Mouse (Mus musculus): ENCODE measurements around the gene Atxn7l1.
A peak's percentile ranks its signal among the peaks of the same experiment; 100 is the strongest.

Gene Atxn7l1

GRCm38 (mm10) chr12:33235771-33236323 is 88.4 kb downstream of the Atxn7l1 start:
- peak; percentile 43 for DNase-seq

DNA sequence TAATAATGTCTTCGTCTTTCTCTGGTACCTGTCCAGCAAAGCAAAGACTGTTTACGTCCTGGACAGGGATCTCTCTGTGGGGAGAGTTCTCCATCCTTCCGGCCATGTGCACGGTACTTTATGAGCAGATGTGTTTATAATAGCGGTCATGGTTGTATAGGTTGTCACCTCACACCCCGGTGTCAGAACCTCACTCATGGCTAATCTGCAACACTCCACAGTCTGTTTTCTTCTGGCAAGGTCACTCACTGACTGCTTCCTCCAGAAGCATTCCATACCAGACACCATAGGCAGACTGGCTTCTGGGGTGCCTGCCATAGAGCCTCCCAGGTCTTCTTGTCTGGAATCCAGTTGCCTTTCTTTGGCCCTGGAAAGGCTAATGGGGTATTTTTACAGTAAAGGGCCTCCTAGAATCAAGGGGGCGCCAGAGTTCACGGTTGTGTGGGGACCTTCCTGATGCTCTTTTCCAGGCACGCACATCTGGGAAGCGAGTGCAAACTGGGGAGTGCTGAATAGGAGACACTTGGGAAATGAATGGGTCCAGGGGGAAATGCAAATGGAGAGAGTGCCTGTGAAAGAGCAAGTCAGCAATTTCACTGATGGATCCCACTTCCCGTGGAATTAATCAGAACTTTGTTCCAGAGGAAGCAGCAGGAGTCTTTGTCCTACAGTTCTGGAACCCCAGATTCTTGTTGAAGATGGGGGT is 89.0 kb downstream of the Atxn7l1 start:
- peak; percentile 39 for DNase-seq

DNA sequence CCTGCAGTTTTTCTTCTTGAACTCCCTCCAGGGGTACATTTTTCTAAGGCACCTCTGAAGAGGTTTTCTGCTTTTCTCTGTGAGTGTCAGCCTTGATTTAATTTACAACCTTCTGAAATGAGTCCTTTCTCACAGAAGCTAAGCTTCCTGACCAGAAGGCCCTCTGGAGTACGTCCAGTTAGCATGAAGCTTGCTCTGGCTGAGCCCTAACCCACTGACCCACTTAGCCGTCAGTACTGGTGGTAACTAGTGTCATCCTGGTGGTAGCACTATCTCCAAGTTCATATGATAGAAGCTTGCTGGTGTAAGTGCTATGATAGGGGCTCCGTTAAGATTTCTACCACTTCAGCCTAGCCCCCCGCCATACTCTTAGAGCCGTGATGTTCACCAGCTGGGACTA is 89.6 kb downstream of the Atxn7l1 start:
- no peak for DNase-seq

DNA sequence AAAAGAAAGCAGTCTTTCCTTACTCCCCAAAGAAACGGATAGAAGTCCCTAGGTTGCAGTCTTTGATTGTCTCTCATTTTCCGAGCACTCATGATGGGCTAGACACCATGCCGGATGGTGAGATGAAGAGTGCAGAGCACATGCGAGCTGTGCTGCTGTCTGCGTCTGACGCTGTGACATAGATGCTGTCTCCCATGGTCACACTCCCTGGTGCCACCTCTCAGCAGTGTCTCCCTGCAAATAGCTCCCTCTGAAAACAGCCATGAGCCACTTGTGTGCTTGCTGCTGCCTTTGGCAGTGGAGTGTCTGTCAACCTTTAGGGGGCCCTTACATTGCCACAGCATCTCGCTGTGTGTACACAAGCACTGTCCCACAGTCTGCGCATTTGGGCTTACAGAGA is 95.2 kb downstream of the Atxn7l1 start:
- no peak for DNase-seq

DNA sequence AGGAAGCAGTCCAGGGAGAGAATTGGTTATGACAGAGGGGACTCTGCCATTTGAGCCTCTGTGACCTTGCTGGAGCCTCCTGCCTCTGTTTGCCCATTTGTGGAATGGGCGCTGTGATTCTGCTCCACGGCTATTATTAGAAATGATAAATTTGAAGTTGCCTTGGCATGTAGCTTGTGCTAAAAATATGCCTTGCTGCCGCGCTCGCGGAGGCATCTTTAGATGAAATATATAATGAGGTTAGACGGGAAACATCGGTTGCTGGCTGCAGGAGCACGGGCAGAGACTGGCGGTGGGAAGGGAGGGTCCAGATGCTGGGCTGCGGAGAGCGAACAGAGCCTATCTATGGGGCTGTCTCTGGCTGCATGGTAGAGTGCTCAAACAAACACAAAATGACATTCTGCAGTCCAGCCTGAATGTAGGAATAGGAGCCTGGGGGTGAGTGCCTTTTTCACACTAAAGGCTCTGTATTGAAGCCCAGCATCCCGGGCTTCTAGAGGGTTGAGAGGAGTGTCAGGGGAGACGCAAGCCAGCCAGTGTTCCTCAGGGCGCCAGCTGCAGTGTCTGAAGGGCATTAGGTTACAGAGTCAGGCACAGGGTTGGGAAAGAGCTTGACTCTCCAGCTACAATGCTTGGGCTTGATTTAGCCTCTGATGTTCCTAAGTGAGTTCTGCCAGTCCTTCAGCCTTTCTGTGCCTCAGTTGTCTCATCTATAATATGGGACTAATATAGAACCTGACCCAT is 96.8 kb downstream of the Atxn7l1 start:
- no peak for DNase-seq

DNA sequence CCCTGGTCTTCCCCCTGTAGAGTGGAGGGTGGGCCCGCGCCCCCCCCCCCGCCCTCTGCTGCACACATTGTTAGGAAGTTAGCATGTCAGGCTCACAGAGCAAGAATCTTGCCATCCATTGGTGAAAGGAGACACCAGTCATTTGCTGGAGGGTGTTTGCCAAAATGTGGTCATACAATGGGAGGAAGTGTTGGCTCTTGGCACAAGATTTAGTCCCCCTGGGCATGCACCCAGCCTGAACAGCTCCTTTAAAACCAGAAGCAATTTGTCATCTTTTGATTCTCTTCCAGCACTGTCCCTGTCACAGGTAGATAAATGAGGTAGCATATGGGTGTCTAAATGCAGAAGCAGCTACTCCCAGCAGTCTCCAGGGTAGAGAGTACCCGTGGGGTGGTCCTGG is 98.0 kb downstream of the Atxn7l1 start:
- no peak for DNase-seq

GRCm38 (mm10) chr12:33246878-33247277 is 99.4 kb downstream of the Atxn7l1 start:
- DNase-seq: no peak

DNA sequence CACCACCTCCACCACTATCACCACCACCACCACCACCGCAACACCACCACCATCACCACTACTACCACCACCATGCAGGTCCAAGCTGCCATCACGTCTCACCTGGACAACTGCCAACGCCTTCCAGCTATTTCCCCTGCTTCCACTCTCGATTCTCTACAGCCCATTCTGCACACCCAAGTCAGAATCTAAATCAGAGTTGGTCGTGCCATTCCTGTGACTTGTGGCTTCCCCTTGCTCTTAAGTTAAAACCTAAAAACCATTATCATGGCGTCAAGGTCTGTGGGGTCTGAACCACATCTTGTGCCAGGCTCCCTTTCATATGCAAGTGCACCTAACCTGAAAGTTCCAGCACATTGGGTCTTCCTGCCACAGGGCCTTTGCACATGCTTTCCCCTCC is 102.7 kb downstream of the Atxn7l1 start:
- no peak for DNase-seq

DNA sequence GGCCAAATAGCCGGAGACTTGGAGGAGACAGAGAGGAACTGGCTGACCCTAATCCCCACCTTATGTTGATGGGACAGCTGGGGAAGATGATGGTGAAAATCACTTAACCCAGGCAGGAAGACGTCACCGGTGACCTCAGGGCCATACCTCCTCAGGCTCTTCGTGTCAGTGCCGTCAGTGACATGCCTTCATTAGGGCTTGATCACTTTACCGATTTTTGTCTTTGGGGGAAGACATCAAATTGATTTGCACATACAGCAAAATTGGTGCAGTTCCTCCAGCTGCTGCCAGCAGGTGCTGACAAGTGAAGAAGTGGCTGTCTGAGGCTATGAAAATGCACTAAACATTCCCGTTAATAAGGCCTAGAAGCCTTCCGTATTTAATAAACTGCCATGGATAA is 103.9 kb downstream of the Atxn7l1 start:
- no peak for DNase-seq

DNA sequence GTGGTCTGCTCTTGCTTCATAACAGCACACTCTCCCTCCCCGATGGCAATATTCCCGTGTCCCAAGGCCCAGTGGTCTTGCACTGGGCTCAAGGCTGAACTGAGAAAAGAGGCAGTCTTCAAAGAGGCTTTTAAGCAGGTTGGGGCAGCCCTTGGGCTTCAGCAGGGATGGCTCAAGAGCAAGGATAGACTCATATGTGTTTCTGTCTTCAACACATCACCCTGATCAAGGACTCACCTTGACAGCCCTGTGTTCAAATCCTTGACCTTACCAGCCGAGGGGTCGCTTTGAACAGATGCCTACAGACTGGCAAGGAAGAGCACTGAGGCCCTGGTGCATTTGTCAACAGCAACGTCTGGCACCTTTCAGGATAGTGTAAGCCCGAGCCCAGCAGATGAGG is 105.1 kb downstream of the Atxn7l1 start:
- no peak for DNase-seq

DNA sequence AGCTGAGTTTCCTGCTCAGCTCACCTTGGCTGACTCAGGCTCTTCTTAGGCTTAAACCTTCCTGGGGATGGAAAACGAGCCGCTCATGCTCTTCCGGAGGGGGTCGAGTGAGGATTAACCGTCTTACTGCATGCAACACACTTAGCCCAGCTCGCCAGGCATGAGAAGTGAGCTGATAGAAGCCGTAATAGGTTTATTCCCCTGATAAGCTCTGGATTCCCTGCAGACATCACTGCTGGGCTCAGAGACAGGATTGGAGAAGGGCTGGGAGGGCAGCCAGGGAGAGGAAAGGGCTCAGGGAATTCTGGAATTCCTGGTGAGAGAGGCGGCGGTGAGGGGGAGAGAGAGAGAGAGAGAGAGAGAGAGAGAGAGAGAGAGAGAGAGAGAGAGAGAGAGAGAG is 105.7 kb downstream of the Atxn7l1 start:
- no peak for DNase-seq

- no peak for DNase-seq
Measured at GRCm38 (mm10) chr12:33255256-33255655, 107.8 kb downstream of the Atxn7l1 start.

DNA sequence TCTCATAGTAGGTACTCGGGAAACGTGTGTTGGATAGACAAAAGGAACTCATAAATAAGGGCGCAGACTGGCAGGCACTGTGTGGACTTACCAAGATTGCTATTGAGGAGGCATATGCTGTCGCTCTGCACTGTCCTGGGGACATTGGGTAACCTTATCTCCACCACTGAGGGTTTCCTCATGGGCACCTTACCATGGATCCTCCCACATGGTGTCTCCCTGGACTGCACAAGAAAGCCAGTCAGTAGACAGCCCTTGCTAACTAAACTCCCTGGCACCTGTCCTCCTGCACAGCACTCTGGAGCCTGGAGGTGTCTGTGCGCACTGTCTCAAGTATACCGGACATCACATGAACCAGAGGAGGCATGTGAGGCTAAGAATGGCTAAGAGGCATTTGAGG is 108.9 kb downstream of the Atxn7l1 start:
- no peak for DNase-seq

DNA sequence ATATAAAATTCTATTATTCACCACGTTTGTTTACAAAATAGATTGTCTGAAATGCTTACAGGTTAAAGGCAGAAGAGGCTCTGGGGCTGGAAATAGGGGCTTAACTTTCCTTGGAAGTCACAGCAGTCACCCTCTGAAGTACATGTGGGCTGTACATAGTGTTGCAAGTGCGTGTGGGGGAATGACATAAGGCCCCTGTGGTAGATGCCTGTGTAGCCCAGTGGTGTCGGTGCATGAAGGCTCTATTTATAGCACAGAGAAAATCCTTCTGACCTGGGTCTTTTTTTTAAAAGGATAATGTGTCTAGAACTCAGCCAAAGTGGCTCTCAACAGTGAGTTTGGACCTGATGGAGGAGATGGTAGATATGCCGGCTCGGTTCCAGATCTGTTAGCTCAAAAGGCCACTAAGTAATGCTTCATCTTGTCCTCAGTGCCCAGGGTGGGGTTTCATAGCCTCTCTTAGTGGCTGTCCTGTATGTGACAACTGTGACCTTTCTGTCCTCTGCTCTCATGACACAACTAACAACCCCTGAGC is 111.6 kb downstream of the Atxn7l1 start:
- no peak for DNase-seq

GRCm38 (mm10) chr12:33260575-33260974 is 113.1 kb downstream of the Atxn7l1 start:
- DNase-seq: no peak

DNA sequence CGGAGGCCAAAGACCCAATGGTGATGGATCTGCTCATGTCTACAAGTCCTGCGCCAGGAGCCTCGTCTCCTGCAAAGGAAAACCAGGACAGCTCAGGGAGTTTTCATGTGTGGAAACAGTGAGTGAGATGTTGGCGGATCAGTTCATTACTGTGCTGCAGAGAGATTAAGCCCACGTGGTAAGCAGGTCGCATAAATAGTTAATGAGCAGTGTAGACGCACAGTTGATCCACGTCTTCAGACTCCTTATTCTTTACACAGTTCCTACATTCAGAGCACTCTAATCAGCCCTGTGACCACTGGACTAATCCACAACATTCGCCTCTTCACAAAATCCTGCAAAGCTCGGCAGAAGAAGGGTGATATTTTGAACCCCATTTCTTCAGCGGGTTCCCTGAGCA is 118.4 kb downstream of the Atxn7l1 start:
- no peak for DNase-seq

- DNase-seq: no peak
Measured at GRCm38 (mm10) chr12:33267965-33268364, 120.5 kb downstream of the Atxn7l1 start.

GRCm38 (mm10) chr12:33269743-33270142 is 122.2 kb downstream of the Atxn7l1 start:
- peak; percentile 47 for DNase-seq

GRCm38 (mm10) chr12:33271865-33272264 is 124.4 kb downstream of the Atxn7l1 start:
- no peak for DNase-seq

DNA sequence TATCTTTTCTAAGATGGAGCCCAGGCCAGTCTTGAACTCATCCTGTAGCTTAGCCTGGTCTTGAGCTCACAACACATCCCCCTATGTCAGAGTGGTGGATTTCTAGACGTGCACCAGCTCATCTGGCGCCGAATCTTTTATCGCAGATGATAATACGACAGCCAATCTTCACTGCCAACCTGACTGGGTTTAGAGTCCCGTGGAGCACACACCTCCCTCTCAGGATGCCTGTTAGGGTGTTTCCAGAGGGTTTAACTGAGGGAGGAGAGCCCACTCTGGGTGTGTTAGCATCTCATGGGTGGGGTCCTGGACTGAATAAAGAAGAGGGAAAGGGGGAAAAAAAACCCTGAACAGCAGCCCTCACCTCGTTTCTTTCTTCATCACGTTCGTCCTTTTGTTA is 124.9 kb downstream of the Atxn7l1 start:
- DNase-seq: no peak

GRCm38 (mm10) chr12:33273147-33273546 is 125.7 kb downstream of the Atxn7l1 start:
- DNase-seq: no peak

- DNase-seq: no peak
Measured at GRCm38 (mm10) chr12:33273668-33274067, 126.2 kb downstream of the Atxn7l1 start.

- DNase-seq: no peak
Measured at GRCm38 (mm10) chr12:33276028-33276427, 128.5 kb downstream of the Atxn7l1 start.

GRCm38 (mm10) chr12:33277427-33277826 is 129.9 kb downstream of the Atxn7l1 start:
- no peak for DNase-seq

All from embryo, embryonic 11 days (tissue).